Mouse (Mus musculus): ENCODE data around the gene Capn6. TPM values are rescaled to one million over a fixed set of nuclear protein-coding genes. Genes with fewer than 3 reads are reported as not detected.

Gene Capn6
- polyA plus RNA-seq, 1 experiment from 2014 or later = 138 TPM

Small RNA genes lying within 50 kb of the gene (microRNA-seq; reads per million reads assigned to microRNA genes)
- gene Gm47298 = not detected

Other genes starting within 250 kb of the Capn6 start
- 3.9 and 4.7 TPM in 2 replicates for gene Dcx, start 105.9 kb upstream of the Capn6 start, polyA plus RNA-seq (2015; fragmentation: Nextera tagmentation; extraction: Ambion mirVana)

Data from kidney, embryonic 16.5 days (tissue).